Mouse (Mus musculus) adrenal gland, adult 8-10 months (tissue): ENCODE results near the gene Thrb. TPM values are rescaled to one million over a fixed set of nuclear protein-coding genes. Genes with fewer than 3 reads are reported as not detected.

ENCODE experiments used
- DNase-seq: peaks from one replicate; pipeline ENCODE4 v3.0.0; 2022
- total RNA-seq, 4 experiments: library from RNA; stranded (reverse); gene quantifications; 2 replicates each; pipeline ENCODE4 v1.2.4; 2022

Gene Thrb
- 10 to 100 TPM; 36.3 to 86.4 (median 64.4) TPM for total RNA-seq

- no peak for DNase-seq
Measured at GRCm38 (mm10) chr14:17659686-17660328, at the start of gene Thrb. TSS of gene Thrb (plus strand) at chr14:17660261.

GRCm38 (mm10) chr14:17621671-17622070 lies 38.4 kb upstream of the Thrb start:
- no peak for DNase-seq

DNA sequence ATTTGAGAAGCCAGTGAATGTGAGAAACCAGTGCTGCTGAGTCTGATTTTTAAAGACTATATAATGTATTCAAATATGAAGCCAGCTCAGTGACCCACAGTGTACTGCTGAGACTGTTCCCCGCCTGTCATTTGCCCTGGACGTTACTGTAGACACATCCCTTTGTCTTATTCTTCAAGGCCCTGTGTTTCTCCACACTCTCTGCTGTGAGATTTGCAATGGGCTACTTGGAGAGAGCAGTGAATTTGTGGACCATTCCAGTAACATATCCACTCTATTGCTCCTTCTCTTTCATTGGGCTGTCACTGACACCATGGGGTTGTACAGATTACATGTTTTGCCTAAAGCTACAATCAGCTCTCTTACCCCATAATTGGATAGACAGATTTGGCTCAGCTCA lies 36.1 kb upstream of the Thrb start:
- no peak for DNase-seq

DNA sequence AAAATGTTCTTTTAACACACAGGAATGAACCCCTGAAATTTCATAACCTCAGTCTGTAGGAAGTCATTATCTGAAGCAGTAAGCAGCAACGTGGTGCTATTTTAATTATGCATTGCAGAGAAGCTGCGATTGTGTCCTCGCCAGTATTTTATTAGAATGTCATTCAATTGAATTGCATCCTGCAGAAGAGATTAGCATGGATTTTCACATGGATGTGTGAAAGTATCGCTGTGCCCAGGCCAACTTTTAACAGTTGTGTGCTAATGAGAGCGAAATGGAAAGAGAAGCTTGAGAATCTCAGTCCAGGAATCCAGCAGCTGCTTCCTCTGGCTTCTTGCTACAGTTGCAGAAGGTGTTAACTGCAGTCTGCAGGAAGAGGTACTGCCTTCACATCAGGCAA lies 30.8 kb upstream of the Thrb start:
- no peak for DNase-seq

DNA sequence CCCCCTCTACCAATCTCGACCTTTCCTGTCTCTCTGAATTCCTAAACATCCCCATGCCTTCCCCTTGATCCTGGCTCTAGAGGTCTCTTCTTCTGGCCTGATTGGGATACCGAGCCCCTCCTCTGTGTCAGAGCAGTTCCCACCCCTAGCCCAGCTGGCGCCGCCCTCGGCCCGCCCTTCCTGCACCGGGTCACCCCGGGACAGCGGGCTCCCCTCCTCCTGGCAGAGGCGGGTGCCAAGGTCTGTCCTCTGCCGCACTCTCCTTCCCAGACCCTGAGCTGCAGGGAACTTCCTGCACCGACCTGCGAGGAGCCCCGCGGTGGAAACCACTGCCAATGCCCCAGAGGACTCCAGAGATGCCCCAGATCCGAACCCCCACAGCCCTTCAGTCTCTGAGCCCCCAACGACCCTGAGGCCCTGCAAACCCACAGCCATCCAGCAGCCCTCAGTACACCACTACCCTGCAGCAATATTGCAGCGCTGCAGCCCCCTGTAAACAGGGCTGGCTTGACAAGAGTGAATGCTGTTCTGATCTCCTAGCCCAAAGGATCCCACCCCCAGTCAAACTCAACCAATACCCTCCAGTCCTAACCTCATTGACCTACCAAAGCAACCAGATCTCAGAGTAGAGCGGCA lies 27.1 kb upstream of the Thrb start:
- DNase-seq = peak; percentile 66

- no peak for DNase-seq
Measured at GRCm38 (mm10) chr14:17636971-17637370, 23.1 kb upstream of the Thrb start.

DNA sequence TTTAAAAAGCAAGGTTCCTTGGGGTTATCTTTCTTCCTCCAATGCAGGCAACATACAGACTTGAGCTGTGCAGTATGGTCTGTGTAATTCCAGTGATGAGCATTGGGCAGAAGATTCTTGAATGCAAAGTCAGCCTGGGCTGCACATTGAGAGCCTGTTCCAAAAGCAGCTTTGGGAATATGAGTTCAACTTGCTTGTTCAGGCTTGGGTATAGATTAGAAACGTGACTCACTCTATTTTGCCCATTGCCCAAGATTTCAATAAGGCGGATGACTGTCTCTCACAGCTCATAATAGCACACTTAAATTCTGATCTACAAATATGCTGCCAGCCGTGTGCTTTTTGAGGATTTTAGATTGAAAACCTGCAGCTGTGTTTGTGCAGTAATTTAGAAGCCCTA lies 18.3 kb upstream of the Thrb start:
- DNase-seq = no peak

- no peak for DNase-seq
Measured at GRCm38 (mm10) chr14:17655084-17655483, 5.0 kb upstream of the Thrb start.

DNA sequence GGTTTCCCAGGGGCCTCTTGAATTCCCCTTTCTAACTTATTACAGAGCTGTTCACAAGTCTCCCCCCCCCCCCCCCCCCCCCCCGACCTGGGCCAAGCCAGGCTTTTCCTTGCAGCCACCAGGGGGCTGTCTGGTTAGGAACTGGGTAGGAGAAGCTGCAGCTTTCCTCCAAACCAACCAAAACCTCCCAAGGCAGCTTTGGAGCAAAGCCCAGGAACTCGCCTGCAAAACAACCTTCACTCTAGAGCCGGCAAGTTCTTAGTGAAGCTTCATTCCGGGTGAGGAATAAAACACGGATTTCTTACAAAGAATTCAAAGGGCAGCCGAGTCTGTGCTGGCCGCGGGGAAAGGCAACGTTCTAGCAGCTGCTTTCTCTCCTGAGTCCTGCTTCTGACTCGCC lies 1.0 kb upstream of the Thrb start:
- peak; percentile 86 for DNase-seq

- DNase-seq = peak; percentile 85
Measured at GRCm38 (mm10) chr14:17660329-17661099, 453 bp downstream of the Thrb start.

DNA sequence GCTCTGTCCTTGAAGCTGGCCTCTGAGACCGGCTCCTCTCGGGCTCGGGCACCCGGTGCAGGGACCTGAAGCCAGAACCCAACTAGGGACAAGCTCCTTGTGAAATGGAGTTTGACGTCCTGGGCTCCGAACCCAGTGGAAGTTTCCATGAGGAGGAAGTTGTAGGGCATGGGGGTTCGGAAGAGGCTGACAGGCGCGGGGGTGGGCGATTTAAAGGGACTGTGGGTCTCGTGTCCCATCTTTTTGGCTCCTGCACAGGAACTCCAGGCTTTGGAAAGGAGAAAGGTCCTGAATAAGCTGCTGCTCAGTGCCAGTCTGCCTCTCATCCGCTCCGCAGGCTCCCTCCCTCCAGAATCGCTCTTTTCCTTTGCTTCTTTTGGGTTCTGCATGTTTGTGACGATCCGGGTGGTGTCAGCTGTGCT lies 1.1 kb downstream of the Thrb start:
- DNase-seq = no peak

DNA sequence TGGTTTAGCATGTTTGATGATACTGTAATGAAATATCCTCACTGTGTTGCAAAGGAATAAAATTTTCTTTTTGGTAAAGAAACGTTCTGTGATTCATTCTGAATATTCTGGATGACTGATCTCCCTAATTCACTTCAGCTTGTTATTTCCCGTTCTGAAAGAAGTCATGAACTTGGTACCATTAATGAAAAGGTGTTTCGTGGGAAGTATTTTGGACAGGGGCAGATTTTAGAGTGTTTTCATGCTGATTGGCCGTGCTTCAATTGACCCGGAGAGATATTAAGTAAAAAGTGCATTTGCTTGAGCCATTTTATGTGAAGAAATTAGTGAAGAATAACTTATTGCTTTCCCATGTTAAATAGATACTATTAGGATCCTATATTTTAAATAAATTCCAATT lies 2.0 kb downstream of the Thrb start:
- DNase-seq = no peak

DNA sequence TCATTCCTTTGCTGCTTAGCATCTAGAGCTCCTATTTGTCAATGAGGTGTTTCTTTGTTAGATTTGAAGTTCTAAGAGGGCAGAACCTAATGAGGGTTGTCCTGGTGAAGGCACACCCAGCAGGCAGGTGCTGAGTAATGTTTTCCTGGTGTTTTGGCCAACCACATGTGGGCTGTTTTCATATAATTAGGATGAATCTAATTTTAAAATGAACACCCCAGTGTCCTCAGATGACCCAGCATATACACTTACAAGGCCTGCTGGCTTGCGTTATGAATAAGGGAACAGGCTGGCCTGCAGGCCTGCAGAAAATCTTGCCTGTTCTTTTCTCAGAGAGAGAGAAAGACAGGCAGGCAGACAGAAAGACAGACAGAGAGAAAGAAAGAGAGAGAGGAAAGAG lies 14.3 kb downstream of the Thrb start:
- DNase-seq = no peak

DNA sequence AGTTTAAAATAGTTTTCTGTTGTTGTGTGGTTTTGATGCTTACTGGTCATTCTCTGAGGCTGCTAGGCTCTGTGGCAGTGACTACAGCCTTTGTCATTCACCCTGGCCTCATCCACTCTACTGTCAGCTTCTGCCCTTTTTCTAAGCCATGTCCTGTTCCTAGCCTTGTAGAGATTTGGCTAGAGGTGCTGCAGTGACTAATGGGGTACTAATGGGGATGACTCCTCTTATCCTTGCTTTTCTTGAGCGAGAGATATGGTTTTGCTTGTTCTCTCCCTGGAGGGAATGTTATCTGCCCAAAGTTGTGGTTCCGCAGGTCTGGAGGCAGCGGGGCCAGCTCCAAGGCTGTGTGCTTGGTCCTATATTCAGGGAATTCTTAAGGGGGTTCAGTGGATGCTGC lies 15.2 kb downstream of the Thrb start:
- peak; percentile 55 for DNase-seq

DNA sequence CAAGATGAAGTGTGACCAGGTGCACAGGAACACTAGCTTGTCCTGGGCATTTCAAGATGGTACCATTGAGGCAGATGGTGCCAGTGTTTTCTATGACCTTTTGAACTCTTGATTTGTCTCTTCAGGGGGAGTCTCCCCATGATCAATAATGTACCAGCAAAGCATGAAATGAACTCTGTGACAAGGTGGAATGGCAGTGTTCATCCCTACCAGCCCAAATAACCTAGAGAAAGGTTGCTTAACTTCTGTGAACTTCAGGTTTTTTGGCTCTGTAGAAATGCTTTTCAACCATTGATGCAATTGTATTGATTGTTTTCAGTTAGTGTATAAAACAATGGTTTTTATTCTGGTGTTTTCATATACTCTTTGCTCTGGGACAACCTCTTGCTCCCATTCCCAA lies 21.4 kb downstream of the Thrb start:
- no peak for DNase-seq

DNA sequence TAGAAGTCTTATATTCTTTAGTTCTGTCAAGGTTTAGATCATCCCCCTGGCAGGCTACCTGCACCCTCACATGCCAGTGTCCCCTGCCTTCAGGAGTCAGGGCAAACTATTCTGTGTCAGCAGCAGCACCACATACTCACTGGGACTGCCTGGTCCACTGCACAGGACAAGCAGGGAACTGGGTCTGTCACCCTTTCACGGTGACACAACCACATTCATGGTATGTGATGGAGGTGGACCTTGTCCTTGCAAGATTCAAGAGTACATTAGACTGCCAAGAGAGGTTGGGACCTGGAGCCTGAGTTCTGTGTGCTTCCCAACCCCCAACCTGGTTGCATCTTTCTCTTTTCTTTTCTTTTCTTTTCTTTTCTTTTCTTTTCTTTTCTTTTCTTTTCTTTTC lies 24.8 kb downstream of the Thrb start:
- no peak for DNase-seq

GRCm38 (mm10) chr14:17685491-17685890 lies 25.4 kb downstream of the Thrb start:
- DNase-seq = no peak

- DNase-seq = no peak
Measured at GRCm38 (mm10) chr14:17686939-17687338, 26.9 kb downstream of the Thrb start.

DNA sequence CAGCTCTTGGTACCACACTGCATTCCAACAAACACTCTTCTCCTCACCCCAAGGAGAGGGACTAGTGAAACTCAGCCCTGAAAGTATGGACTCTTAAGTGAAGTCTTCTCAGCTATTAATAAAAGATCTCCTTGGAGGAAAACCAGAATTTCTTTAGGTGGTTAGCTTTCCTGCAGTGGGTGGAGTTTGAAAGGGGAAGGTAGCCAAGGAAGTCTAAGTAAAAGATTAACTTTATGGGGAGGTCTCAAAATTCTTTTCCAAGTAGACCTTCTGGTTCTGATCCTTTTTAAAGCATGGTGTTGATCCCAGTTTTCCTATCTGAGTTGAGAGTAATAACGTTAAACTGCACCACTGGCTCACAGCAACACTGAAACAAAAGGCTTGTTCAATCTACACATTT lies 31.2 kb downstream of the Thrb start:
- no peak for DNase-seq

DNA sequence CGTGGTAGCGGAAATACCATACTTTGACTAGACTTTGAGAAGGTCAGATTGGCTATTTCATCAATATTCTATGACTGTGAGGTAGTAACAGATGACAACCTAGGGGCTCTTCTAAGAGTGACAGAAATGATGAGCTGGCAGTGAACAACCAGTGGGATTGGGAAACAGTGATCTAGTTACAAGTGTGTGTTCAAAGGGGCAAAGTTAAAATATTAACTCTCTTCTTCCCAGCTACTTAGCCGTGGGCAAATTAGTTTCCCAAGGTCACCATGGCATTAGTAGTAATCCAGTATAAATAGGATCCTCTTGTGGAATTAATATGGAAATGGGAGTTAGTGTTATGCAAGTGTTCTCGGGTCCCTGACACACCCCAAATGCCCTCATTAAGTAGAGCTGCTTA lies 35.5 kb downstream of the Thrb start:
- no peak for DNase-seq

DNA sequence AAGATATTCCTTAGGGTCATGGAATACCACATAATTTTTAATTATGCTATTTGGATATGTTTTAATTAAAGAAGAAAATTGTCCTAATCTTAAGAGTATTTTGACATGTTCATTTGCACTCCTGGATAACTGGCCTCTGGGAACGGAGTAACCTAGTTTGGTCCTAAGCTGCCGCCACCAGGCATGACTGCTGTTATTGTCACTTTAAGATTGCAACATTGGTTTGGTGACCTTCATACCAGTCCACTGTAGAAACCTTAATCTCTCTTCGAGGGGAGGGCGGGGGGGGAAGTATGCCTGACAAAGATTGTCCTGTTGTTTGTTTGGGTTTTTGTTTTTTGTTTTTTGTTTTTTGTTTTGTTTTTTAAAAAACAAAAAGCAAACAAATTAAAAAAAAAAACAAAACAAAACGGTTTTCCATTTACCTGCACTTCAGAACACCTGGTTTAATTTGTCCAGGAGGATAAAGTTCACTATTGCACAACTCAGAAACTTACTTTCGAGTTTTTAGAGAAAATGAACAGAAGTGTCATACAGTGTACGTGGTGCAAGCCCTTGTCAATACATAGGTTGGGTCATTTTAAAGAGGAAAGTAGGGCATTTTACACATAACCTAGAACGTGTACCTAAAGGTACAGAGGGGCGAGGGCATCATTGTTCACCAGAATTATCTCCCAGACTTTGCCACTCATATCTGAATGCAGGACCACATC lies 38.0 kb downstream of the Thrb start:
- peak; percentile 18 for DNase-seq

DNA sequence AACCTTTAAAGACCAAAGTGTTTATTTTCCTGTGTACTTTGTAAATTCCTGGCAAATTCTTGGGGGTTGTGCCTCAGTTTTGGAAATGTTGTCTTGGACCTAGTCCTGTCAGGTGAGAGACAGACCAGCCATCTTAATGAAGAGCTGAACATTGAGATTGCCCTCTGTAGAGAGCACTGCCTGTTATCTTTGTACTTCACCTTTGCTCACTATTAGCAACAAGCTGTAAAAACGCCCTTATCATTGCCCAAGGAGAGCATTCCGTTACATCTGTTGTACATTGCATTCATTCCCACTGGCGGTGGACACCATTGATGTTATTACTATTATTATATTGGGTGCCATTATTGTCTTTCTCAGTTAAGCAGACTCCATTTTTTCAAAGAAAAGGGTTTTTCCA lies 40.2 kb downstream of the Thrb start:
- no peak for DNase-seq

DNA sequence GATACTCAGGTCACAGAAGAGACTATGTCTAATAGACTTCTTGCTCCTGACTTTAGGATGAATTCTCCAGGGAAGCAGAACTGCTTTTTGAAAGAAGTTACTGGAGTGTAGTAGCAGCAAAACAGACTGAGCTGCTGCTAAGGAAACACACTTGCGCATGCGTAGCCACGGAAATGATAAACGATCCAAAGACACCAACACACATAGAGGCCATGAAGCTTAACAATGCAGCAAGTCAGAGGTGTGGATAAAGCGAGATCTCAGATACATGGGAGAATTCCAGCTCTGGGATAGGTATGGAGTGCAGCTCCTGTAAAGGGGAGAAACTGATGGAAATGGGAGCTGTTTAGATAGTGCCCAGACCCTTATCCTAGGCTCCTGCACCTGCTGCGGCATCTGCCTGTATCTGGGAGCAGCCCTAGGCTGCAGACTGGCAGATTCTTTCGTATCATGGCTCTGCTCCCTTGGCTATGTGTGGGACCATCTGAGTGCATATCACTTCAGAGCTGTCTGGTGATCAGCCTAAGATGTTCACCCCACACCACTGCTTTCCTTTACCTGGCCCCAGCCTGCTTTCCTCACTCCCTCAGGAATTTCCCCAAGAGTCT lies 53.3 kb downstream of the Thrb start:
- no peak for DNase-seq
